Mouse (Mus musculus): ENCODE data around the gene Tekt2. TPM values are rescaled to one million over a fixed set of nuclear protein-coding genes. Genes with fewer than 3 reads are reported as not detected.

Gene Tekt2
- total RNA-seq, 2 experiments from 2014 or later, result 0.94 to 2.0 TPM

DNA sequence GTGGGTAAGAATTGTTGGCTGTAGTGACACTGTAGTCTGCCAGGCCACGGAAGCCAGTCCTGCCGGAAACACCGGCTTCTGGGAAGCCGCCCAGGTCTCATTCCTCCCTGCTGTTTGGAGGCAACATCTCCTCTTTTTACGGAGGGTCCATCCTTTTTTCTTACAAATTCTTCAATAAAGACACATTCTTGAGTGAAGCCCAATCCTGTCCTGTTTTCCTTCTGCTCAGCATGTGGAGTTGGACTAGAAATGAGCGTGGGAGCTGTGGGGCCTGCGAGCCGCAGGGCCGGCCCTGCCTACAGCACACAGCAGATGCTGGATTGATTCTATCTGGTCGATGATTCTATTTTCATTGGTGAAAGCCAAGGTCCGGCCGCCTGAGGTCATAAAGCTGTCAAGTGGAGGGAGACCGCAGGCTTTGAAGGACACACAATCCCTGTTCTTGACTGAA lies 49.8 kb downstream of the Tekt2 start:
- DNase-seq (ENCODE audit: extremely low spot score in 1 of 2, low spot score in 1 of 2), result no peak

DNA sequence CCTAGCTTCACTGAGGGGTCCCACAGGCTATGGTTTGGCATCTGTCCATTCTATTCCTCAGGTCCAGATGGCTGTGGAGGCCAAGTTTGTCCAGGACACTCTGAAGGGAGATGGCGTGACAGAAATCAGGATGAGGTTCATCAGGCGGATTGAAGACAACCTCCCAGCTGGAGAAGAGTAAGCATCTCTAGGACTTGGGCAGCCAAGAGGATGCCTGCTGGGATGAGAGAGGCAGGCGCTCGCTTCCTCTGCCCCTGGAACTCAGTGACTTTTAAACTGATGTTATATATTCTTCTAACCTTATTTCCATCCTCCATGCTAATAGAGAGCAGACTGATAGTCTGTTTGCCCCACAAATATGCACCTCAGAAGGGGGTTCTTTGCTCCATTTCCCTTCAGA lies 50.4 kb downstream of the Tekt2 start:
- DNase-seq (ENCODE audit: extremely low spot score in 1 of 2, low spot score in 1 of 2), result no peak

DNA sequence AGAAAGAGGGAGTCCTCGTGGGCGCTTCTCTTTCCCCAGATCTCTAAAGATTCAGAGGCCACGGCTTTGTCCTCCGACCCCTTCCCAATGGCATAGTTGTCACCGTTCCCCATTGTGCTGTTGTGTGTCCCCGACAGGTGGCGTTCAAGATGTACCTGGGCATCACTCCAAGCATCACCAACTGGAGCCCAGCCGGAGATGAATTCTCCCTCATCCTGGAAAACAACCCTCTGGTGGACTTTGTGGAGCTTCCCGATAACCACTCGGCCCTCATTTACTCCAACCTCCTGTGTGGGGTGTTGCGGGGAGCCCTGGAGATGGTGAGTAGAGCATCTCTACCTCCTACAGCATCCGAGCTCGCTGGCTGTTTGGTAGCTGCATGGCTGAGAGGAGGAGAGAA lies 51.7 kb downstream of the Tekt2 start:
- no peak for DNase-seq (ENCODE audit: extremely low spot score in 1 of 2, low spot score in 1 of 2)

Other genes starting within 250 kb of the Tekt2 start
- 10 to 100 TPM; 14.7 to 17.6 TPM for gene Lsm10, start 229.1 kb downstream of the Tekt2 start, total RNA-seq (2021)
- 10 to 100 TPM; 23.7 to 26.1 TPM for gene Stk40, start 221.7 kb downstream of the Tekt2 start, total RNA-seq (2021)
- gene Eva1b, start 177.9 kb downstream of the Tekt2 start, total RNA-seq (2021), result 1 to 10 TPM; 2.8 to 3.1 TPM
- 1 to 10 TPM in 1 of 2 experiments, under 1 TPM in 1; 0.62 to 1.0 TPM for gene Sh3d21, start 162.2 kb downstream of the Tekt2 start, total RNA-seq (2021)
- gene Thrap3, start 122.9 kb downstream of the Tekt2 start, total RNA-seq (2021), result 100 to 1,000 TPM; 133 to 154 TPM
- gene Map7d1, start 69.3 kb downstream of the Tekt2 start, total RNA-seq (2021), result 100 to 1,000 TPM; 242 to 265 TPM
- 10 to 100 TPM; 84.7 to 84.9 TPM for gene Trappc3, start 63.4 kb downstream of the Tekt2 start, total RNA-seq (2021)
- gene Col8a2, start 38.9 kb downstream of the Tekt2 start, total RNA-seq (2021), result 1 to 10 TPM; 1.2 to 1.5 TPM
- gene Adprhl2, start 4.0 kb downstream of the Tekt2 start, total RNA-seq (2021), result 10 to 100 TPM; 29.1 to 31.3 TPM
- gene Ago3, start 103.9 kb upstream of the Tekt2 start, total RNA-seq (2021), result 10 to 100 TPM; 32.7 to 42.4 TPM
- gene Ago1, start 142.9 kb upstream of the Tekt2 start, total RNA-seq (2021), result 10 to 100 TPM; 58.5 to 76.4 TPM
- gene Ago4, start 207.8 kb upstream of the Tekt2 start, total RNA-seq (2021), result 1 to 10 TPM; 6.9 to 7.4 TPM
- 1 to 10 TPM; 1.1 to 2.5 TPM for gene Clspn, start 231.2 kb upstream of the Tekt2 start, total RNA-seq (2021)